Mouse (Mus musculus): ENCODE data around the gene Pdzrn4.

The Pdzrn4 gene

DNA sequence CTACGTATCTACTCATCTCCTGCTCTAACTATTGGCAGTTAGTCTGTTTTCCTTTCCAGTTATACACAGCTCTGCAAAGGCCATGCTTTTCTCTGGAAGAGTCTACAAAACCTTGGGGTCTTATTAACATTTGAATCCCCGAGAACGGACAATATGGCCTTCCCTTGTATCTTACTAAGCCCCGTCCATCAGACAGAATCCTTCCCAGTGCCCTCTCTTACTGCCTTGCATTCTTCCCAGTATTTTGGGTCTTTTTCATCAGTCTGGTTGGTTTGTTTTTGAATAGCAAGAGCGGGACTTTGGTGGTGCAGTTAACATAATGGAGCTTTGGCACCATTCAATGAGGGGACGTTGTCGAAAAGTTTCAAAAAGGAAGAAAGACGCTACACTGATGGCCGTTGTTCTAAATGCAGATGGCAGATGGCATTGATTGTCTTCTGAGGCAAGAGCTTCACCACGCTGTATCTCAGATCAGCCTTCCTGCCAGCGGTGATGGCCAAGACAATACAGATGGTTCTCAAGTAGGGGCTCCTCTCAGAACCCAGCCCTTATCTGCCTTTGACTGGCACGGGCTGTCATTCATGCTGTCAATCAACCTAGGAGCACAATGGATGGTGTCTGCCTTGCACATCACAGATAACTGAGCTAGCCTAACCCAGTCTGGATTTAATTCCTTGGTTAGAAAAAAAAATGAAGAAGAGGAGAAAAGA is 98.9 kb downstream of the Pdzrn4 start:
- no peak for DNase-seq (ENCODE audit: low read depth, low spot score)

DNA sequence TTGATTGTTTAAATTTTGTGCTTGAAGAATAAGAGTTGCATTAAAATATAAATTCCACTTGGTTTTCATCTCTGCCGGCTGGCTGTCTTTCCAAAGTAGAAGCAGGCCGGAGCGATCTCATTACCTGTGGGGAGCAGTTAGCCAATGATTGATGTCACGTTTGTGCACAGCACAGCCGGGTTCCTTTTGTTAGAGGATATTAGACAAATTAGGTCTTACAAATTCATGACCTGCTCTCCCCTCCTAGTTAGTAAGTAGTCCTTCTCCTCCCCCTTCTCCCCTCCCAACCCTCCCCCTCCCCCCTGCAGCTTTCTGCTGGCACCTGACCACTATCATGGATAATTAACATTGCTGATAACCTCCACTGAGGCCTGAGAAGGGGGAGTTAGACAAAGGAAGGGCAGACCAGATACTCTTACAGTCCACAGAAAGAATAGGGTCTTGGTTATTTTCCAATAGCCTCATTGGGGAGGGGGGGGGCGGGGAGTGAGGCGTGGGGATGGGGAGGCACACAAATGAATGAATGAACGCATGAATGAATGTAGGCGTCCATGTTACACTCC is 103.7 kb downstream of the Pdzrn4 start:
- DNase-seq (ENCODE audit: low read depth, low spot score), result no peak

DNA sequence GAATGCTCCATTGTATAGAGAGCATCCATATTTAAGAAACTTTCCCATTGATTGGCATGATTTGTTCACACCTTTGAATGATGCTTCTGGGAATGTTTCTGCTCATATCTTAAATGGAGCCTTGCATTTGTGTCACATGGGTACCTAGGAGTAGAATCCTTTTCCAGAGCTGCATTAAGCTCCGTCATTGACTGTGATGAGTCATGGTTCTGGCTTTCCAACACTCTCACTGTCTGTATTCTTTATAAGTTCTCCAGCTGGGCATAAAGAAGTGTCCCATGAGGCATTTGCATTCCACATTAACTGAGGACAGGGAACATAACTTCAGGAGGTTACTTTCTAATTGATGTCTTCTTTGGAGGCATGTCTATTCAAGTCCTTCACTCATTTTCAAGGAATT is 106.1 kb downstream of the Pdzrn4 start:
- no peak for DNase-seq (ENCODE audit: low read depth, low spot score)

DNA sequence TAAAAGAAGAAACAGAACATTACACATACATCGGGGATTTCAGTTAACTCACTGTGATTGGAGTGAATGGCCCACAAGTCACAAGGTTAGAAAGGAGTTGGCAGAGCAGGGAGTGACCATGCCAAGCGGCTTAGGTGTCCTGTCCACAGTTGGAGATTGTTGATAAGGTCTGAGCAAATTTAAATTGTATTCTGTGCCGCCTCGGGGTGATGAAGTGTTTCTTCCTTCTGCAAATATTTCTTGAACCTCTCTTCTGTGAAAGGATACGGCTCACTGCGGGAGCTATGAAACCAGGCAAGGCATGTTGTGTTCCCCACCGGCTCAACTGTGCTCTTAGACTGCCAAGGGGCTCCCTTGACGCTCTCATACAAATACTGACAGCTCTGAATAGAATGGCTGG is 112.7 kb downstream of the Pdzrn4 start:
- DNase-seq (ENCODE audit: low read depth, low spot score), result no peak

DNA sequence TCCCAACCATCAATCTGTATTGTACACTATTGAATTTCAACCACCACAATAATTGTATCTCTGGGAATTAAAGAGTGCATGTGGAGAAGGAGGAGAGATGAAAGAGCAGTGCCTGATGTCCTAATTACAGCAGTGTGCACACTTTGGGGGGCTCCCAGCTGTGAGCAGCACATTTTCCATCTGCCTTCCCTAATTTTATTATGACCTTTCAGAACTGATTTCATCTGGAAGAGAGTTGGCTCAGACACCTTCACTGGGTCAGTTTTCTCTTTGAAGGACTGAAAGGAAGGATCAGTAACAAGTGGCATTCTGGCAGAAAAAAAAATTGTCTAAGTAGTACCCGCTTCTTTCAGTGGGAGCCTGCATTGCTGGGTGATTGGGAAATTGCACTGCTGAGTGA is 119.0 kb downstream of the Pdzrn4 start:
- DNase-seq (ENCODE audit: low read depth, low spot score), result no peak

DNA sequence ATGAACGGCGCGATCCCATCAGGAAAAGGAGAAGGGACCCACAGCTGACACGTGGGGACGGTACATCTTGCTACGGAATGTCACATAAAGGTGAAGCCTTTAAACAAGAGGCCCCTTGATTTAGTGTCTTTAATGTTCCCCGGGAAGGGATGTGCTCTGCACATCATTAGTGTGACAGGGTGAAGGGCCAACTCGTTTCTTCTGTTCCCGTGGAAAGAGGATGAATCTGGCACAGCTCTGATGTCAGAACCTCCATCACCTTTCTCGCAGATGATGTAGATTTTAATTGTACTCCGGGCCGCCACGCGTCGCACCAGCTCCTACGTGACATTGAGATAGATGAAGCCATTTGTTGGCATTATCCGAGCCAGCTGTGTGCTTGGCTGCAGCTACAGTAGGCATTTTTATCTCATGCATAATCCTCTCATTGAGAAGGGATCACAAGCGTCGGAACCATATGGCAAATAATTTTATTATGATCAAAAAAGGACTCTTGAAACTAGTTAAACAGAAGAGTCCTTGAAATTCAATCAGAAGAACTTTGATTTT is 124.1 kb downstream of the Pdzrn4 start:
- no peak for DNase-seq (ENCODE audit: low read depth, low spot score)

DNA sequence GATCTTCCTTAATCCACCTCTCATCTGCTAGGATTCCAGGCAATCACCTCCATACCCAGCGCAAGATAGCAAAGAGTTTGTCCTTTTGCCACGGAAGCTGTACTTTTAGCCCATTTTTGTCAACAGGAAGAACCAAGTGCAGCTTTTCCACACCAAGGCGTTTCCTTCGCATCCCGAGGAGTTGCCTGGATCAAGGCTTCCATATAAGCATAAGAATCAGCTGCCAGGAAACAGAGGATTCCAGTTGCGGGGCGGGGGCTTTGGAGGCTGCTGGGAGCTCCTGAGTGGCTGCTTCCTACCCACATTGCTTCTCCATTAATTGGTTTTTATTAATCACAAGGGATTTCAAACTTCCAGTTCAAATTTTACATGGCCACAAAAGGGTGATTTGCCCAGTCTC is 125.0 kb downstream of the Pdzrn4 start:
- DNase-seq (ENCODE audit: low read depth, low spot score), result peak; percentile 81

DNA sequence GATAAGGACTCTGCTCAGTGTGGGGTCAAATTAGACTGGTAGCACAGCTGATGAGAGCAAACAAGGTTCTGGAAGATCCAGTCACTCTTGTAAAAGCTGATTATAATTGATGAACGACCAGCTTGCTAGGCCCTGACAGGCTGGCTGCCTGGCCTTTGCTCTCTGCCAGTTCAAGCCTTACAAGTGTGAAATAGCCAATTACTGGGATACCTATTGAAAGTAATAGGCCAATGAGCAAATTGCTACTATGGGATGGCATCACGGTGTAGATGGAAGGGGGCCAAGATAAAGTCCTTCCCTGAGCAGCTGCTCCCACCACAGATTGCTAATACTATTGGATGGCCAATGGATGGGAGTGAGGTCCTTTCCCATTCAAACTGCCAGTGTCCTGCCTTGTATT is 128.2 kb downstream of the Pdzrn4 start:
- DNase-seq (ENCODE audit: low read depth, low spot score), result no peak

DNA sequence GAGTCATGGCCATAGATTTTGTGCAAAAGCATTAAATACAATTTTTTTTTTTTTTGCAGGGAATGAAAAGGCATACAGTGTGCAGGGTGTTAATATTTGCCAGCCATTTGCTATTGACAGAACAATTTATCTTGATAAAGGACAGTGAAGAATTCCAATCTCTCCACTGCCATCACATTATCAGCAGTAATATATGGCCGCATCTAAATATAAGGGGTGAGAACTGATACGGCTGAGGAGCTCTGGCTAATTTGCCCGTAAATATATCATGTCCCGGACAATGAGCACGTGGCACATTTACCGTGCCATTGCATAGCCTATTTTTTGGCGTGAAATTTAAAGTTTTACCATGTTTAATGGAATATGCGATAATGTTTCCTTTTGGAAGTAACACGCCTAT is 128.7 kb downstream of the Pdzrn4 start:
- DNase-seq (ENCODE audit: low read depth, low spot score), result no peak

DNA sequence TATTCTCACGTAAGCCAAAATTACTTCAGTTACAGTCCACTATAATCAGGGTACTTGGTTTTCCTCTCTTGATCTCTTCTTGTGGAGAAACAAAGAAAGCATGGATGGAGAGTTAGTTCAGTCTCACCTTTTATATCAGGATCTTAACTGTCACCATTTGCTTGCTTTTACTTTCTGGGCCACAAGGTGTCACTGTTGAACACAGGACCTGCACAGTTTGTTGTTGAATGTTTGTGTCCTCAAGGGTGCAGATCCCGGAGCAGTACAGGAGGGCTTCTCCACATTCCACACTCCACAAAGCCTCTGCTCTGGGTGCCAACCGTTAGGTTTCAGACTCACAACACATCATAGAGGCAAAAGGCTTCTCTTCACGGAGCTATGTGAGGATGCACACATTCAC is 130.1 kb downstream of the Pdzrn4 start:
- DNase-seq (ENCODE audit: low read depth, low spot score), result peak; percentile 76

DNA sequence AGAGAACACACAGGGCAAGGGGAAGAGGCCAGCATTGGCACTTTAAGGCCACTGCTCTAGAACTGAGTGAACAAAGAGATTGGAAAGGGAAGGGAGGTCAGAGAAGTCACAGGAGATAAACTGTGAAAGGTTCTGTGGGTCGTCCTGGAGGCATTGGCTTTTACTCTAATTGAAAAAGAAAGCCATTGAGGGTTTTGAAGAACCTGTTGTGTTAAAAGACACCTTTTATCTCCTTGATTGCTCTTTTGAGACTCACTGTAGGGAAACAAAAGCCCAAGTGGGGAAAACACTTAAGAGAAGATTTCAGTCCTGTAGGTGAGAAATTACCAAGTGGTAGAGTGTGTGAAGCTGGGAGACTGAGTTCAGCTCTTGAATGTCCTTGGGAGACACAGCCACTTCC is 146.6 kb downstream of the Pdzrn4 start:
- DNase-seq (ENCODE audit: low read depth, low spot score), result peak; percentile 30

DNA sequence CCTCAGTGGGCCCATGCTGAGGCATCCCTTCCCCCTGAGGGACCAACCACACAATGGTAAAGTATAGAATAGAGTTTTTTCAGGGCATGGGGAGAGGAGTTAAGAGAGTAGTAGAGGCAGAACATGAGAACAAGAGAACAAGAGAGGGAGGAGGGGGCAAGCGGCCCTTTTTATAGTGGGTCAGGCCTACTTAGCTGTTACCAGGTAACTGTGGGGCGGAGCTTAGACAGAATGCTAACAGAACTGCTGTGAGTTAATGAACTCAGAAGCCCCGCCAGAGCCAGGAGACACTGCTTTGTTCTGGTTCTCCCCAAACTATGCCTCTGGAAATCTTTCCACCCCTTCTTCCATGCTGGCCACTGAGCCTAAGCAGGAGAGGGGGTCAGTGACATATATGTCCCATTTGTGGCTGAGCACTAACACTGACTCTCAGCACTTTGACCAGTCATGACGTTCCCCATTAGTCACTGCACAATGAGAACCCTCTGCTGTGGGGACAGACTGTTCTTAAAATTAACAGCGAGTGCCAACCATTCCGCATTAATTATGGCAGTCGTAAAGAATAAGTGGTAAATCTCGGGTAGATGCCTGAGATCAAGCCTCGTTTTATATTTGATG is 150.7 kb downstream of the Pdzrn4 start:
- peak; percentile 19 for DNase-seq (ENCODE audit: low read depth, low spot score)

DNA sequence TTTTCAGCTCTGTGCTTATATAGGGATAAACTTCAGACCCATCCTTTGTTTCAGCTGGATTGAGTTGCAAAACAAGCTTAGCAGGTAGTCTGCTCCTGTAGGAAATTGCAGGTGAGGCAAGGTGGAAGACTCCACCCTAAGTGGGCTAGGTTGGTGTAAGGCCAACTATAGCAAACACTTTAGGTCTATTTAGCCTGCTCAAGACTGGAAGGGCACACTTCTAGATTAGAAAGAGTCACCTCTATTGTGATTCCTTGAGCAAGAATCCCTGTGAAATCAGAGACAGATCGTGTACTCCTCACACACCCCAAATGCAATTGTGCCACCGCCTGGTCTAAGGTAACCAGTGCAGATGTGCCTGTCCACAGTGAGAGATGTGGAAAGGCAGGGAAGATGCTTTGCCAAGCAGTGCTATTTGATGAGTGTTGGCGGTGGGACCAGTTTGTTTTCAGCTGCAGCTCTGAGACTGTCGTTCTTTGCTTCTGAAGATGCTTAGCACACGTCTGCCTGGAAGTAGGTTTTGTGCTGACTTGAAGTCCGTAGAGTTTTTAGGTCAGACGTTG is 158.4 kb downstream of the Pdzrn4 start:
- peak; percentile 10 for DNase-seq (ENCODE audit: low read depth, low spot score)

DNA sequence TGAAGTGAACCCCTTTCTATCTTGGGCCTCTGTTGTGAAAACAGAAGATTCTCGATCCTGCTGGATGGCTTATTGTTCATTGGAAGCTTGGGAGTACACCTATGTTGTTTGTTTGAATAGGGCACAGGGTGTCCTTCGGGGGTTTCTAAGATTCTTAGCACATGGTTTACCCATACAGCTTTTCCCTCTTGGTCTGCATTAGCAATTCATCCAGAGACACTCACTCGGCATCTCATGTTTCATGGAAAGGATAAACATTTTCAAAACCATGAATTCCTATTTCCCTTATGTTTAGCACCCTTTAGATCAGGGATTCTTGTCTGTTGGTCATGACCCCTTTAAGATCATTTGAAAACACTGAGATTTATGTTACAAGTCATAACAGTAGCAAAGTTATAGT is 159.0 kb downstream of the Pdzrn4 start:
- no peak for DNase-seq (ENCODE audit: low read depth, low spot score)

DNA sequence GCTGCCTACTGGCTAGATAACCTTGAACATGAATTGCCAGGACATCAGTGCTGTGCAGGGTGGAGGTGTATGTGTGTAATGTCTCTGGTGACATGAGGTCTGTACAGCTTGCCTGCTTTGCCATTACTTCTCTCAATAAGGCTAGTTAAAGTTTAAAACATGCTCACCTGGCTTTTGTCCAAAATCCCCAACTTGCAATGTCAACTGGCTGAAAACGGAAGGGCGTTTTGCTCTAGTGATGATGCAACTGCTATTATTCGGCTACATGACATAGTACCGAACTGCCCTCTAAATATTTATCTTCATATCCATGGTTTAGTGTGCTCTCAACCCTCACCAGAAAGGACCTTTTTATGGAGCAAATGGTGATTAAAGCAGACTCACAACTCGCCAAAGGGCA is 161.9 kb downstream of the Pdzrn4 start:
- no peak for DNase-seq (ENCODE audit: low read depth, low spot score)

DNA sequence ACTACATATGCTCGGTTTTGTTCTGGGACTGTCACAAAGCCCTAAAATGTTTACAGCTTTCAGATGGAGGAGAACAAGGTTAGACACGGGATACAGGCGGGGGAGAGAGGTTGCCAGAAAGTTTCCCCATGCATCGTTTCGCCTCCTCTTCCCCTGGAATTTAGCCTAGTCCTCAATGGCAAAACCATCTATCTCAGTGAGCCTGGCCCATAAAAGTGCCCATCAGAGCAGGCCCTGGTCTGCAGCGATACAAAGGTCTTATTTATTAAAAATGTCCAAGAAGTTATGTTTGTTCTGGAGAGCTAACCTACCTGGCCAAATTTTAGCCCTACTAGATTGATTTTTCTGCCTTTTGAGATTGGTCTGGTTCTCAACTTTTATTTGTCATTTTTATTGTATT is 165.5 kb downstream of the Pdzrn4 start:
- DNase-seq (ENCODE audit: low read depth, low spot score), result no peak

DNA sequence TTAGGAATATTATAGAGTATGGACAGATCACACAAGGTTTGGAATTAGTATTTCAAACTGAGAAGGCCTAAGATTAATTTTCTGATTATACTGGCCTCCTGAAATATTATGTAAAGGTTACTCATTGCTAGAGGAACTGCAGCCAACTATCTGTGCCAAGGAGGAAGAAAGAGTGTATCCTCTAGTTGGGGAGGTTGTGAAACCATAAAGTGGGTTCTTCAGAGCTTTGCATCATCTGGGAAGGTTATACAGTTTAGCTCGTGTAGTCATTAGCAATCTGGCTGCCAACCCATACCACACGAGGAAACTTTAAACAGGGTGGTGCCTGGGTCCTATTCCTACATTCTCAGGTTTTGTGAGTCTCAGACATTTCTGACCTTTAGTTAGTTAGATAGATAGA is 166.9 kb downstream of the Pdzrn4 start:
- no peak for DNase-seq (ENCODE audit: low read depth, low spot score)

DNA sequence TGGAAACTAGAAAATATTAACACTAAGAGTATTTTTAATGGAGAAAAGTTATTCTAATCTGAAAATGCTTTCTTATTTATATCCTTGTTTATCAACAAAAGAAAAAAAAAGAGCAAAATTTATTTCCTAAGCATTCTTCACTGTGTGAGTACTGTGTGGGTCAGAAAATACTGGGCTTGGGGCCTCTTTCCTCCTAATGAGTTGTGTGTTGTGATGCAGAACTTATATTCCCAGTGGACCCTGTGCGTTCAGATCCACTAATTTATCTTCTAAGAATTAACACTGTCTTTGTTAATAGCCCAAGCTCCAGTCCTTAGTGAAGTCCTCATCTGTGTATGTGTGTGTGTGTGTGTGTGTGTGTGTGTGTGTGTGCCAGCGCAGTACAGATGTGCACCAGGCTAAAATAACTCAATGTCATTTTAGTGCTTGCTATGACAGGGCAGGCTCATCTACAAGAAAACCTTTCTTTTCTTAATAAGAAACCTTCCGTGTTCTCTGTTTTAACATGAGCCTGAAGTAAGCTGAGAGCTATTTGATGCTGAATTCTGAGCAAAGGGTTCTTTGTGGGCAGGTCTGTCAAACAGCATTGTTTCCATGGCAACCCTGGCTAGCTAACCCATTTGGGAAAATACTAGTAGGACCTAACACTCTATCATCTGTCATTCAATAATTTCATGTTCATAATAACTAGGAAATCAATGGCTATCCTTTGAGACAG is 174.0 kb downstream of the Pdzrn4 start:
- DNase-seq (ENCODE audit: low read depth, low spot score), result peak; percentile 6

DNA sequence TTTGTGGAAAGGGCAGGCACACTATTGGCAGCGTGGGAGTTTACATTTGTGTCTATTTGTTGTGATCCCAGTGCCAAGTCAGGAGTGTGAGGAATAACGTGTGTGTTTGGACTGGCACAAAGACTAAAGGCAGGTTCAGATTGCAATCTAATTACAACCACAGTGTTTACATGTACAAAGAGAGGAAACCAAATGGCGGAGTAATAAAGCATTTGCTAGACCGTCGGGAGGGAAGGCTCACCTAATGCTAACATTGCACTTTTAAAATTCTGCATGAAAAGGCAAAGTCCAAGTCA is 174.5 kb downstream of the Pdzrn4 start:
- no peak for DNase-seq (ENCODE audit: low read depth, low spot score)

DNA sequence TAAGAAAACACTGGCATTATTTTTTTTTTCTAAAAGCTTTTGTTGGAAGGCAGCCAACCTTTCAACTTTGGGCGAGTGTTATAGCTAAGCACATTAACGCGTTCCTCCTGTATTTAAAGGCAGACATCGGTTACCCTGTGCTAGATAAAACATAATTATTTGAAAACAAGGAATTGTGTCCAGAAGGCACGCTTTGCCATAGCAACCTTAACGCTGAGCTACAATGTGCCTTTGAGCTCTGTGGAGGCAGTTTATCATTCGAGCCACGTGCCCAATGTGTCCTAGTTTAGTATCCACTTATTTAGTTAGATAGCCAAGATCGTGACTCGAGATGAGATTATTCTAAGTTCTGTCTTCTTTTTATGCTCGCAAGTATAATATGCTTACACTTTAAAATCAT is 180.8 kb downstream of the Pdzrn4 start:
- DNase-seq (ENCODE audit: low read depth, low spot score), result no peak

DNA sequence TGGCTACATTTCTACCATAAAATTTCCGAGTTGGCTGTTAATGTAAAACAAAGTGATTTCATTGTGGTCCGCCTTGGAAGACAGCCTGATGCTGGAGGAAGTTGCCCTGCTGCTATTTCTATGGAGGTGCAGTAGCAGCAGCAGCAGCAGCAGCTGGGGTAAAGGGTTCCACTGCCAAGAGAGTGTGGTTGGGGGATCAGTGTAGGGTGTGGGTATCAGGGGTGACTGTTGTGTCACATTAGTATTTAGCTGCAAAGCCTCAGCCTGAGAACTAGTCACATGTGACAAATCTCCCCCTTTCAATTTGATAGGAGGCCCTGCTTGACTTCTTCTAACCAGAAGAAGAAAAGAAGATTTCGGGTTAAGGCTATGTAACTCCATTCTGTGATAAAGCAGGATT is 183.5 kb downstream of the Pdzrn4 start:
- DNase-seq (ENCODE audit: low read depth, low spot score), result no peak

DNA sequence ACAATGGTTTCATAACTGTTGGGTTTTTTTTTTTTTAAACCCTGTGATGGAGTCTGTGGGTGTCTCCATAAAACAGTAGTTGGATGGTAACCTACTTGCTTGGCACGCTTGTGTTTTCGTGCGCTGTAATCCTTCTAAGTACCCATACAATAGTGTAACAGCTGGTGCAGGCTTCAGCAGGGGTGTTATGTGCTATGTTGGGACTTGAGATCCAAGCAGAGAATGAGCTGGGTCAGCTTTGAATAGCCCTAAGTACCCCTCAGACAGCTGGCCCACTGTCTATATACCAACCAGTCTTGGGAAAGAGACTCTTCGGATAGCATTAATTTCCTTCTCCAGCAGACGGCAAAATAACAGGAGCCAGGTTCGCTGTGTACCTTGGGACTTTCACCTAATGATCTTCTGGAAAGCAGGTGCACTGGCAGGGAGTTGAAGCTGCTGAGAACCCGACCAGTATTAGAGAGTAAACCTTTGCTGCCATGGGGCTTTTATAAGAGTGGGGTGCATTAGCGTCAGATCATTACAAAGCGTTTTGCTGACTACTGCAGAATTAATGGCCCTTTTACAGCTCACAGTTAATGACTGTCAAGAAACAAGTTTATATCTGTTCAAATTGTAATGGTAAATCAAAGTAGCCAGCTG is 184.2 kb downstream of the Pdzrn4 start:
- no peak for DNase-seq (ENCODE audit: low read depth, low spot score)

All from R1 (cell line).